Mouse (Mus musculus) myocyte (in vitro differentiated cells): ENCODE data around the gene Prickle4. TPM values are rescaled to one million over a fixed set of nuclear protein-coding genes. Genes with fewer than 3 reads are reported as not detected.
"Not testable (repeated sequence)": the region's sequence is repeated elsewhere in the genome, so short reads cannot be mapped to it uniquely, and the experiment has no call there.

ENCODE experiments used
- H3K27me3 ChIP-seq: one replicate; pipeline ENCODE4 v1.6.1; 2011; ENCODE audit not compliant: control insufficient read depth, insufficient read depth, insufficient read length
- H3K36me3 ChIP-seq: one replicate; pipeline ENCODE4 v1.6.1; 2011; ENCODE audit not compliant: control insufficient read depth, insufficient read depth
- H3K4me2 ChIP-seq: one replicate; pipeline ENCODE4 v1.6.1; 2011; ENCODE audit warnings: low read depth, control low read depth
- H3K4me3 ChIP-seq: one replicate; pipeline ENCODE4 v1.5.1; 2011; ENCODE audit warnings: mild to moderate bottlenecking, control low read depth, moderate library complexity
- H3K79me2 ChIP-seq: one replicate; pipeline ENCODE4 v1.6.1; 2011; ENCODE audit not compliant: control insufficient read depth, insufficient read depth
- H3ac ChIP-seq: one replicate; pipeline ENCODE4 v1.6.1; 2011; ENCODE audit not compliant: control insufficient read depth, insufficient read length
- CEBPB ChIP-seq: IDR thresholded peaks from 2 replicates; pipeline ENCODE4 v1.6.1; 2011; ENCODE audit warnings: mild to moderate bottlenecking, moderate library complexity; ENCODE audit not compliant: poor library complexity, insufficient read depth, severe bottlenecking
- E2F4 ChIP-seq: IDR thresholded peaks from one replicate; pipeline ENCODE4 v1.6.1; 2011; ENCODE audit warnings: mild to moderate bottlenecking, control low read depth, moderate library complexity; ENCODE audit not compliant: insufficient read depth
- MAX ChIP-seq: IDR thresholded peaks from one replicate; pipeline ENCODE4 v1.6.1; 2011; ENCODE audit warnings: low read depth, mild to moderate bottlenecking, control low read depth
- MYOD1 ChIP-seq, 3 experiments: IDR thresholded peaks; one replicate each; pipeline ENCODE4 v1.6.1; 2011; ENCODE audit warnings: control low read depth in 2 of 3, low read depth in 2 of 3, mild to moderate bottlenecking in 2 of 3, moderate library complexity in 1 of 3; ENCODE audit not compliant: insufficient read length in 2 of 3, control insufficient read depth in 1 of 3
- MYOG ChIP-seq, 3 experiments: IDR thresholded peaks; one replicate each; pipeline ENCODE4 v1.6.1; 2011; ENCODE audit warnings: control low read depth in 2 of 3, low read depth in 2 of 3, mild to moderate bottlenecking in 2 of 3; ENCODE audit not compliant: insufficient read length in 2 of 3, control insufficient read depth in 1 of 3, insufficient read depth in 1 of 3
- POLR2A ChIP-seq: IDR thresholded peaks from one replicate; pipeline ENCODE4 v1.6.1; 2011; ENCODE audit warnings: low read depth, mild to moderate bottlenecking, control low read depth, moderate library complexity; ENCODE audit not compliant: insufficient read length
- POLR2AphosphoS2 ChIP-seq: IDR thresholded peaks from one replicate; pipeline ENCODE4 v1.6.1; 2011; ENCODE audit warnings: low read depth, control low read depth; ENCODE audit not compliant: insufficient read length
- REST ChIP-seq: IDR thresholded peaks from one replicate; pipeline ENCODE4 v1.6.1; 2011; ENCODE audit warnings: mild to moderate bottlenecking, control low read depth, moderate library complexity; ENCODE audit not compliant: insufficient read depth, insufficient read length
- SRF ChIP-seq: IDR thresholded peaks from one replicate; pipeline ENCODE4 v1.6.1; 2011; ENCODE audit warnings: low read depth; ENCODE audit not compliant: control insufficient read depth, insufficient read length
- TCF12 ChIP-seq: IDR thresholded peaks from one replicate; pipeline ENCODE4 v1.6.1; 2011; ENCODE audit warnings: mild to moderate bottlenecking, control low read depth; ENCODE audit not compliant: poor library complexity, insufficient read depth, severe bottlenecking
- TCF3 ChIP-seq: IDR thresholded peaks from one replicate; pipeline ENCODE4 v1.6.1; 2011; ENCODE audit warnings: low read depth, control low read depth; ENCODE audit not compliant: insufficient read length
- USF1 ChIP-seq: IDR thresholded peaks from one replicate; pipeline ENCODE4 v1.6.1; 2011; ENCODE audit warnings: low read depth, mild to moderate bottlenecking, control low read depth, moderate library complexity
- polyA plus RNA-seq: library from polyadenylated mRNA; unstranded; fragments of >200 nt; fragmentation: generic; extraction: Trizol; gene quantifications from one replicate; pipeline ENCODE4 v1.2.1, GENCODE M21; 2012; ENCODE audit warnings: missing spikeins

Prickle4 gene
- polyA plus RNA-seq, 1 experiment = 0.32 TPM

- Histone ChIP-seq H3K27me3 (no peaks in the 10 kb centered on the region), H3K4me2 (no peak overlapping the region), H3K79me2 (no peaks in the 10 kb centered on the region), H3K4me3 (no peak overlapping the region), H3K36me3 (no peaks in the 10 kb centered on the region), H3ac (no peak overlapping the region)
- no peak for TF ChIP-seq POLR2AphosphoS2
- TF ChIP-seq REST = no peak
- TF ChIP-seq TCF12 = no peak
- TF ChIP-seq MYOG (IDR thresholded peaks at IDR 0.05; ENCODE audit: control insufficient read depth in 1 of 3, insufficient read depth in 1 of 3, insufficient read length in 2 of 3, low read depth in 2 of 3) = no peak
- no peak for TF ChIP-seq TCF3
- no peak for TF ChIP-seq SRF
- no peak for TF ChIP-seq E2F4
- TF ChIP-seq USF1 = no peak
- TF ChIP-seq CEBPB = no peak
- TF ChIP-seq POLR2A = no peak
- no peak for TF ChIP-seq MAX
Measured at GRCm38 (mm10) chr17:47657901-47658300, 36.6 kb downstream of the Prickle4 start.

GRCm38 (mm10) chr17:47655697-47656096, 38.8 kb downstream of the Prickle4 start:
- TF ChIP-seq POLR2A (no peak), USF1 (no peak), POLR2AphosphoS2 (no peak), REST (no peak)
- H3K79me2 ChIP-seq = no peaks in the 10 kb centered on the region
- no peak overlapping the region for H3K4me3 ChIP-seq
- H3ac ChIP-seq = no peak overlapping the region
- H3K27me3 ChIP-seq = no peaks in the 10 kb centered on the region
- no peaks in the 10 kb centered on the region for H3K36me3 ChIP-seq
- H3K4me2 ChIP-seq = no peak overlapping the region

- H3K36me3 ChIP-seq = not testable (repeated sequence)
Measured at GRCm38 (mm10) chr17:47654346-47654745, 40.2 kb downstream of the Prickle4 start.

GRCm38 (mm10) chr17:47651953-47652352, 42.6 kb downstream of the Prickle4 start:
- H3K27me3 ChIP-seq = no peaks in the 10 kb centered on the region
- no peak overlapping the region for H3K4me2 ChIP-seq
- H3K79me2 ChIP-seq = no peaks in the 10 kb centered on the region
- no peak overlapping the region for H3ac ChIP-seq
- no peak for TF ChIP-seq TCF3
- no peak for TF ChIP-seq CEBPB
- no peak for TF ChIP-seq REST
- TF ChIP-seq E2F4 = no peak
- TF ChIP-seq MAX = no peak
- no peak for TF ChIP-seq TCF12
- TF ChIP-seq SRF = no peak
- no peak for TF ChIP-seq USF1
- no peak for TF ChIP-seq MYOG (IDR thresholded peaks at IDR 0.05; ENCODE audit: control insufficient read depth in 1 of 3, insufficient read depth in 1 of 3, insufficient read length in 2 of 3, low read depth in 2 of 3)
- no peak for TF ChIP-seq POLR2AphosphoS2
- TF ChIP-seq MYOD1 (IDR thresholded peaks at IDR 0.05; ENCODE audit: control insufficient read depth in 1 of 3, insufficient read length in 2 of 3, low read depth in 2 of 3) = no peak
- TF ChIP-seq POLR2A = no peak
- H3K36me3 ChIP-seq = no peaks in the 10 kb centered on the region
- no peak overlapping the region for H3K4me3 ChIP-seq

More at GRCm38 (mm10) chr17:47654346-47654745, 40.2 kb downstream of the Prickle4 start:
- H3K4me3 ChIP-seq, H3K27me3 ChIP-seq, H3ac ChIP-seq, H3K79me2 ChIP-seq, H3K4me2 ChIP-seq: not testable (repeated sequence)

- Histone ChIP-seq H3K27me3 (no peaks in the 10 kb centered on the region), H3K36me3 (no peaks in the 10 kb centered on the region), H3K4me2 (no peak overlapping the region), H3ac (no peak overlapping the region), H3K79me2 (no peaks in the 10 kb centered on the region), H3K4me3 (no peak overlapping the region)
- TF ChIP-seq E2F4 = no peak
- TF ChIP-seq TCF12 = no peak
- no peak for TF ChIP-seq SRF
- TF ChIP-seq MYOG (IDR thresholded peaks at IDR 0.05; ENCODE audit: control insufficient read depth in 1 of 3, insufficient read depth in 1 of 3, insufficient read length in 2 of 3, low read depth in 2 of 3) = no peak
- TF ChIP-seq USF1 = no peak
- TF ChIP-seq MYOD1 (IDR thresholded peaks at IDR 0.05; ENCODE audit: control insufficient read depth in 1 of 3, insufficient read length in 2 of 3, low read depth in 2 of 3) = no peak
- no peak for TF ChIP-seq REST
- no peak for TF ChIP-seq CEBPB
- TF ChIP-seq MAX = no peak
- TF ChIP-seq TCF3 = no peak
- TF ChIP-seq POLR2A = no peak
- no peak for TF ChIP-seq POLR2AphosphoS2
Measured at GRCm38 (mm10) chr17:47648966-47649365, 45.6 kb downstream of the Prickle4 start.
